Mouse (Mus musculus) liver, adult 2 months (tissue): ENCODE results near the gene Fam24a. TPM values are rescaled to one million over a fixed set of nuclear protein-coding genes. Genes with fewer than 3 reads are reported as not detected.
A peak's percentile ranks its signal among the peaks of the same experiment; 100 is the strongest.

Experiments
- DNase-seq: peaks from one replicate; pipeline ENCODE4 v3.0.0-alpha.2; 2011; ENCODE audit warnings: low read depth, low spot score; ENCODE audit errors: extremely low read depth
- H3K27ac ChIP-seq: fragments of 200-500 bp; replicated peaks from 2 replicates; pipeline ENCODE4 v1.5.1; 2012; ENCODE audit warnings: low read depth, mild to moderate bottlenecking, control low read depth, inconsistent platforms, low read length; ENCODE audit not compliant: insufficient read depth
- H3K27me3 ChIP-seq: fragments of 200-500 bp; 2 replicates; pipeline ENCODE4 v1.6.1; 2012; ENCODE audit warnings: mild to moderate bottlenecking, moderate library complexity, low read length, inconsistent platforms; ENCODE audit not compliant: control insufficient read depth, insufficient read depth
- H3K36me3 ChIP-seq: fragments of 200-500 bp; 2 replicates; pipeline ENCODE4 v1.6.1; 2012; ENCODE audit warnings: low read length, inconsistent platforms; ENCODE audit not compliant: control insufficient read depth, insufficient read depth
- H3K4me1 ChIP-seq: fragments of 200-500 bp; 2 replicates; pipeline ENCODE4 v1.6.1; 2011; ENCODE audit warnings: low read length; ENCODE audit not compliant: control insufficient read depth, insufficient read depth
- H3K4me3 ChIP-seq: fragments of 200-500 bp; 2 replicates; pipeline ENCODE4 v1.5.1; 2011; ENCODE audit warnings: low read depth, mild to moderate bottlenecking, control low read depth, low read length, moderate library complexity; ENCODE audit not compliant: insufficient read depth
- H3K79me2 ChIP-seq: fragments of 200-500 bp; 2 replicates; pipeline ENCODE4 v1.6.1; 2012; ENCODE audit warnings: inconsistent platforms, mild to moderate bottlenecking, low read length, moderate library complexity; ENCODE audit not compliant: control insufficient read depth, insufficient read depth
- H3K9ac ChIP-seq: fragments of 200-500 bp; 2 replicates; pipeline ENCODE4 v1.6.1; 2012; ENCODE audit warnings: low read depth, mild to moderate bottlenecking, control low read depth, inconsistent platforms, low read length
- CTCF ChIP-seq: fragments of 200-500 bp; IDR thresholded peaks from 2 replicates; pipeline ENCODE4 v1.5.1; 2011; ENCODE audit warnings: low read depth, low read length, control low read depth
- POLR2A ChIP-seq: fragments of 200-500 bp; IDR thresholded peaks from 2 replicates; pipeline ENCODE4 v1.6.1; 2011; ENCODE audit warnings: low read length, control low read depth; ENCODE audit not compliant: insufficient read depth; ENCODE audit errors: extremely low read depth
- WGBS: fragments of 180-500 bp; shearing (Covaris S2); methylation state at CpG from one replicate; pipeline ENCODE4 v1.1.7; 2018; 5-methylcytosine and 5-hydroxymethylcytosine counted together
- polyA plus RNA-seq: library from polyadenylated mRNA; depleted of rRNA; stranded (reverse); fragments of >200 nt; gene quantifications from 2 replicates; pipeline ENCODE4 v1.2.3, GENCODE M21; 2012; rRNA removed
- total RNA-seq: library from RNA; depleted of rRNA; stranded (reverse); fragments of >200 nt; gene quantifications from 2 replicates; pipeline ENCODE4 v1.2.3, GENCODE M21; 2014; rRNA removed

Gene Fam24a
- total and polyA plus RNA-seq, 2 experiments: not detected

- H3K4me3 ChIP-seq: peak within 1 kb of the TSS; percentile 68
- peak within 1 kb of the TSS; percentile 62 for H3K27ac ChIP-seq
- TF ChIP-seq CTCF: peak; percentile 90
- TF ChIP-seq POLR2A: peak; percentile 83; the same call in 1 of the 2 replicates
- peak within 1 kb of the TSS; percentile 80 for H3K9ac ChIP-seq
- peaks cover 1% of the 10 kb centered on the region; the same call in 1 of the 2 replicates for H3K36me3 ChIP-seq
- peak; percentile 80 for DNase-seq
- WGBS: 5% methylated on average over 47 of the region's 47 CpGs
- no peaks in the 10 kb centered on the region for H3K27me3 ChIP-seq
- H3K4me1 ChIP-seq: peaks cover 3% of the 10 kb centered on the region; the same call in 1 of the 2 replicates
- peaks cover 4% of the 10 kb centered on the region; the same call in 1 of the 2 replicates for H3K79me2 ChIP-seq
Measured at GRCm38 (mm10) chr7:131370648-131371469, 37.2 kb downstream of the Fam24a start, which contains the start of gene Pstk. Gene Pstk, plus strand, starts transcription at chr7:131371141.

- peaks cover 4% of the 10 kb centered on the region; the same call in 1 of the 2 replicates for H3K79me2 ChIP-seq
- H3K27ac ChIP-seq: peak overlapping the region; percentile 62
- no peak for TF ChIP-seq CTCF
- TF ChIP-seq POLR2A: no peak
- H3K4me1 ChIP-seq: peaks cover 3% of the 10 kb centered on the region; the same call in 1 of the 2 replicates
- DNase-seq: no peak
- H3K9ac ChIP-seq: peak overlapping the region; percentile 80
- peaks cover 1% of the 10 kb centered on the region; the same call in 1 of the 2 replicates for H3K36me3 ChIP-seq
- 7% methylated on average over 9 of the region's 9 CpGs for WGBS
- peak overlapping the region; percentile 68 for H3K4me3 ChIP-seq
- H3K27me3 ChIP-seq: no peaks in the 10 kb centered on the region
Measured at GRCm38 (mm10) chr7:131371470-131371860, 37.8 kb downstream of the Fam24a start.

DNA sequence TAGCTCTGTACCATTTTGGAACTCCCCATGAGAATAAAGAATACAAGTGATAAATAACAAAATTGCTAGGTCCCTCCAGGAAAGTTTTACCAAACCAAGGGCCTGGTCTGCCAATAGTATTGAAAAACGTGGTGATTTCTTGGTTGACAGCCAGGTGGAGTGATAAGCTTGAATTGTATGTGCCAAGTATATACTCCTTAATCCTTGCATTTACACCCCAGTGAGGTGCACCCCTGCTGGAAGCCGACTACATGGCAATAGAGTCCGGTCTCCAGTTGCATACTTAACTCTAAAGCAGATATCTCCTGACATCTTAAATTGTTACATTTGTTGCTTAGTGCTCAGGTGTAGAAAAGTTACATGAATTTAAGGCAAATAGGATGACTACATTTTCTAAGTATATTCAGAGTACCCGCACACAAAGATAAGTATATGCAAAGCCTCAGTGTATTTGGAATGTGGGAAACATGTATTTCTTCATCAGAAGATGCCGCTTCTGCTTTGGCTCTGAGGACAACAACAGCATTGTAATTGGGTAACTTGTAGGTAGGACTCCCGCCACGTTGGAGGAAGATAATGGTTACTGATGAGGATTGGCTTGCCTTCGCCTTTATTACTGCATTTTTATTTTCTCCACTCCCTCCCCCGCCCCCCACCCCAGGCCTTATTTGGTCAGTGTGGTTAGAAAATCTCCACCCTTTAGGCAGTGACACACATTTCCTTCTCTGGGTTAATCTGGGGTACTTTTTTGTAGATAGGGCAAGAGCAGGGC, 38.4 kb downstream of the Fam24a start:
- Histone ChIP-seq H3K27ac (no peak overlapping the region), H3K4me1 (peaks cover 3% of the 10 kb centered on the region; the same call in 1 of the 2 replicates), H3K4me3 (no peak overlapping the region), H3K27me3 (no peaks in the 10 kb centered on the region), H3K9ac (no peak overlapping the region), H3K36me3 (peaks cover 1% of the 10 kb centered on the region; the same call in 1 of the 2 replicates), H3K79me2 (peaks cover 4% of the 10 kb centered on the region; the same call in 1 of the 2 replicates)
- DNase-seq: peak; percentile 30
- no peak for TF ChIP-seq POLR2A
- no peak for TF ChIP-seq CTCF
- 77% methylated on average over 9 of the region's 9 CpGs for WGBS

Other genes starting within 250 kb of the Fam24a start
- gene 4933402N03Rik, start 187.6 kb upstream of the Fam24a start, total RNA-seq: not detected in 2 replicates
- gene 4933402N03Rik, start 187.6 kb upstream of the Fam24a start, polyA plus RNA-seq: not detected in 2 replicates
- not detected in 2 replicates for gene 5430419D17Rik, start 159.5 kb upstream of the Fam24a start, total RNA-seq
- not detected in 2 replicates for gene 5430419D17Rik, start 159.5 kb upstream of the Fam24a start, polyA plus RNA-seq
- gene Cuzd1, start 11.6 kb upstream of the Fam24a start, total RNA-seq: 0.47 and 4.0 TPM in 2 replicates
- gene Cuzd1, start 11.6 kb upstream of the Fam24a start, polyA plus RNA-seq: not detected in 2 replicates
- gene Fam24b, start 4.3 kb upstream of the Fam24a start, total RNA-seq: not detected in 2 replicates
- gene Fam24b, start 4.3 kb upstream of the Fam24a start, polyA plus RNA-seq: 0.91 TPM in 1 of 2 replicates, not detected in the other
- gene 2310057M21Rik, start 28.9 kb downstream of the Fam24a start, total RNA-seq: 1.7 and 1.9 TPM in 2 replicates
- gene 2310057M21Rik, start 28.9 kb downstream of the Fam24a start, polyA plus RNA-seq: 2.0 and 3.7 TPM in 2 replicates
- gene Pstk, start 37.3 kb downstream of the Fam24a start, total RNA-seq: 26.2 and 27.0 TPM in 2 replicates
- gene Pstk, start 37.3 kb downstream of the Fam24a start, polyA plus RNA-seq: 26.7 and 30.9 TPM in 2 replicates
- gene Ikzf5, start 76.7 kb downstream of the Fam24a start, total RNA-seq: 3.8 and 4.9 TPM in 2 replicates
- 2.0 and 3.4 TPM in 2 replicates for gene Ikzf5, start 76.7 kb downstream of the Fam24a start, polyA plus RNA-seq
- 95.8 and 105 TPM in 2 replicates for gene Acadsb, start 76.7 kb downstream of the Fam24a start, total RNA-seq
- gene Acadsb, start 76.7 kb downstream of the Fam24a start, polyA plus RNA-seq: 20.3 and 24.4 TPM in 2 replicates
- gene Hmx3, start 209.0 kb downstream of the Fam24a start, total RNA-seq: not detected in 2 replicates
- gene Hmx3, start 209.0 kb downstream of the Fam24a start, polyA plus RNA-seq: not detected in 2 replicates
- gene Hmx2, start 214.9 kb downstream of the Fam24a start, total RNA-seq: not detected in 2 replicates
- gene Hmx2, start 214.9 kb downstream of the Fam24a start, polyA plus RNA-seq: not detected in 2 replicates
- 25.4 and 26.8 TPM in 2 replicates for gene Bub3, start 226.4 kb downstream of the Fam24a start, total RNA-seq
- gene Bub3, start 226.4 kb downstream of the Fam24a start, polyA plus RNA-seq: 24.5 and 25.2 TPM in 2 replicates